Mouse (Mus musculus) embryonic facial prominence, embryonic 12.5 days (tissue): ENCODE results near the gene Zfp704. TPM values are rescaled to one million over a fixed set of nuclear protein-coding genes. Genes with fewer than 3 reads are reported as not detected.

ENCODE experiments used
- ATAC-seq: fragments of 200-750 bp; cut with Nextera tagmentation; 2 replicates; pipeline ENCODE4 v1.8.0; 2017; ENCODE audit not compliant: insufficient number of reproducible peaks, insufficient read depth, low FRiP score, low TSS enrichment
- H3K27ac ChIP-seq: fragments of 300-500 bp; sonication (generic); 2 replicates; pipeline ENCODE4 v1.5.1; 2016; ENCODE audit warnings: mild to moderate bottlenecking
- H3K27me3 ChIP-seq: fragments of 300-500 bp; sonication (generic); 2 replicates; pipeline ENCODE4 v1.6.1; 2016; ENCODE audit warnings: mild to moderate bottlenecking, moderate library complexity
- H3K36me3 ChIP-seq: fragments of 300-500 bp; sonication (generic); 2 replicates; pipeline ENCODE4 v1.6.1; 2016; ENCODE audit warnings: mild to moderate bottlenecking
- H3K4me1 ChIP-seq: fragments of 300-500 bp; sonication (generic); 2 replicates; pipeline ENCODE4 v1.6.1; 2016
- H3K4me2 ChIP-seq: fragments of 300-500 bp; sonication (generic); replicated peaks from 2 replicates; pipeline ENCODE4 v1.6.1; 2016; ENCODE audit warnings: mild to moderate bottlenecking, moderate library complexity
- H3K4me3 ChIP-seq: fragments of 300-500 bp; sonication (generic); 2 replicates; pipeline ENCODE4 v1.5.1; 2016; ENCODE audit warnings: mild to moderate bottlenecking
- H3K9ac ChIP-seq: fragments of 300-500 bp; sonication (generic); 2 replicates; pipeline ENCODE4 v1.6.1; 2016; ENCODE audit warnings: mild to moderate bottlenecking, moderate library complexity
- H3K9me3 ChIP-seq: fragments of 300-500 bp; sonication (generic); 2 replicates; pipeline ENCODE4 v1.6.1; 2016; ENCODE audit warnings: mild to moderate bottlenecking, moderate library complexity
- WGBS: fragments of 180-500 bp; shearing (Covaris S2); methylation state at CpG from one replicate; pipeline ENCODE4 v1.1.7; 2016; 5-methylcytosine and 5-hydroxymethylcytosine counted together
- polyA plus RNA-seq: library from polyadenylated mRNA; unstranded; fragments of >200 nt; fragmentation: Nextera tagmentation; extraction: Ambion mirVana; gene quantifications from 2 replicates; pipeline ENCODE4 v1.2.1, GENCODE M21; 2016

The Zfp704 gene
- polyA plus RNA-seq, 1 experiment from 2014 or later, result 8.8 TPM

DNA sequence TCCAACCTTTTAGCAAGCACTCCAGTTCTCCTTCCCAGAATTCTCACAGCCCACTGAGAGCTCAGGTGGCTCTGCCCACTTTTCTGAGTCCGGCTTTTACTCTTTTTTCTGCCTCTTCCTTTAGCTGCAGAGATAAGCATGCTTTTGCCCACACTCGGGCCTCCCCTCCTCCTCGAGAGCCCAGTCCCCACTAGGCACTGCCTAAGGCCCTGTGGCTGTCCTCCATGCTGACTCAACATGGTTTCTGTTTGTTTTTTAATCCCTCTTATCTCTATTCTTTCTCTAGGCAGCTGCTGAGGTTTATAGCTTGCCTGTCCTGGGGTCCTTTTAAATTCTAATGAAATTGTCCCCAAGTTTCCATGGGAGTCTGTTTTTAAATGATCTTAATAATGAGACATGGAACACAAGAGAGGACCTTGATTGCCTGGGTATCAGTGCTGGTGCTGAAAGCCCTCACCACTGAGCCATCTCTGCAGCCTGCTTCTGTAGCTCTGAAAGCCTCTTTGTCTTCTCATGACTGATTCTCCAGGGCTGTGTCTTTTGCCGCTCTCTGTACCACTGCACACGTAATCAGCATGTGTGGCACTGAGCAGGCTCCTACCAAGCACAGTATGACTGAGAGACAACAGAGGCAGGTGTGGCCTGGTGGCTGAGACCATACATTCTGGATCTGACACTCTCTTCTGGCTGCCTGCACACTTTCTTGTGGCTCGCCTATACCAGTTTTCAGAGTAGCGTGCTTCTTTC, 160.5 kb downstream of the Zfp704 start:
- ATAC-seq, result no peak
- no peaks in the 10 kb centered on the region for H3K4me1 ChIP-seq
- no peaks in the 10 kb centered on the region for H3K9me3 ChIP-seq
- peaks cover 32% of the 10 kb centered on the region for H3K36me3 ChIP-seq
- no peaks in the 10 kb centered on the region for H3K27me3 ChIP-seq
- no peak overlapping the region for H3K9ac ChIP-seq
- no peak overlapping the region for H3K4me3 ChIP-seq
- 75% methylated on average over 7 of the region's 7 CpGs for WGBS
- H3K4me2 ChIP-seq, result no peak overlapping the region
- H3K27ac ChIP-seq, result no peak overlapping the region

DNA sequence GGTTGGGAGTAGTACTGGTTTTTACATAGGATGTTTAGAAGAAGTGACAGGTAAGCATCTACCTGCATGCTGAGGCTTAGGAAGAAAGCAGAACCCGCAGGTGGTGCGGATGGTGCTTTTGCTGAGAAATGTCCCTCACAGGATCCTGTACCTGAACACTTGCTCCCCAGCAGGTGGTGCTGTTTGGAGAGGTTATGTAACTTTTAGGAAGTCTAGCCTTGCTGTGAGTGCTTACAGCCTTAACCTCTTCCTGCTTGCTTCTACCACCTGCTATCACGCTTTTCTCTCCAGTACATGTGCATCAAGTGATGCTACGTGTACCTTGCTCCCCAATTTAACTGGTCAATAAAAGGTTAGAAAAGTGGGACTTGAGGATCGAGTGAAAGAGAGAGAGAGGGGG, 161.3 kb downstream of the Zfp704 start:
- H3K36me3 ChIP-seq, result peaks cover 32% of the 10 kb centered on the region
- H3K9me3 ChIP-seq, result no peaks in the 10 kb centered on the region
- no peak overlapping the region for H3K27ac ChIP-seq
- no peaks in the 10 kb centered on the region for H3K4me1 ChIP-seq
- no peaks in the 10 kb centered on the region for H3K27me3 ChIP-seq
- no peak overlapping the region for H3K4me3 ChIP-seq
- no peak for ATAC-seq
- H3K4me2 ChIP-seq, result no peak overlapping the region
- no peak overlapping the region for H3K9ac ChIP-seq
- 92% methylated on average over 5 of the region's 5 CpGs for WGBS

DNA sequence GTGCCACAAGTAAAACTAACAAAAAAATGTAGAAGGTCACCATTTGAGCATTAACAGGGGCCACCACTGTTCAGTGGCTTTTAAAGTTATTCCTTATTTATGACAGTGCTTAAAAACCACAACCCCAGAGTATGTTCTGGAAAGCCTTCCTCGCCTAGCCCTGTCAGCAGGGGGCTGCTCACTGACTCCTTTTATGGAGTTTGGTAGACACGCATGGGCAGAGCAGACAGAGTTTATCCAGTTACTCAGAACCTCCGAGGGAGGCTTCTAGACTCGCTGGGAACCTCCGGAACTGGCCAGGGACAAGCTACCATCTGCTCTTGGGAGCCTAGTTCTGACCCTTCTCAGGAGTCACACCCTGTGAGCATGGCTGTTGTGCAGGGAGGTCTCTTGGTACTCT, 165.3 kb downstream of the Zfp704 start:
- Histone ChIP-seq H3K4me2 (no peak overlapping the region), H3K27ac (no peak overlapping the region), H3K4me1 (no peaks in the 10 kb centered on the region; the same call in 1 of the 2 replicates), H3K9me3 (no peaks in the 10 kb centered on the region), H3K27me3 (no peaks in the 10 kb centered on the region), H3K4me3 (no peak overlapping the region), H3K9ac (no peak overlapping the region), H3K36me3 (peaks cover 30% of the 10 kb centered on the region)
- WGBS, result 73% methylated on average over 5 of the region's 5 CpGs
- no peak for ATAC-seq

DNA sequence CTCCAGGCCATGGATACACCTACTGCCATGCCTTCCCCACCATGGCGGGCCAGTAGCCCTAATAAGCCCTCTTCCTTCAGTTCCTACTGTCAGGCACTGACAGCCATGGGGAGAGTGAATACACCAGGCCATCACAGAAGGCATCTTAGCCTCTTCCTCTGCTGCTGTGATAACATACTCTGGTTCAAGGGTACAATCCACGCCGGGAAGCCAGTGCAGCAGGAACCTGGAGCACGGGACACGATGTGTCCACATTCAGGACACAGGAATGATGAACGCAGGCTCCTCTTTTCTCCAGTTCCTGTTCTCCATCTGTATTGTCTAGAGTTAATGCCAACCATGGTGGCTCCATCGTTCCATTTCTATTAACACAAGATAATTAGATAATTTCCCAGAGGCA, 165.9 kb downstream of the Zfp704 start:
- ATAC-seq, result no peak
- Histone ChIP-seq H3K36me3 (peaks cover 36% of the 10 kb centered on the region), H3K4me1 (no peaks in the 10 kb centered on the region; the same call in 1 of the 2 replicates), H3K4me3 (no peak overlapping the region), H3K9ac (no peak overlapping the region), H3K4me2 (no peak overlapping the region), H3K9me3 (no peaks in the 10 kb centered on the region), H3K27me3 (no peaks in the 10 kb centered on the region), H3K27ac (no peak overlapping the region)
- WGBS, result 86% methylated on average over 7 of the region's 7 CpGs

DNA sequence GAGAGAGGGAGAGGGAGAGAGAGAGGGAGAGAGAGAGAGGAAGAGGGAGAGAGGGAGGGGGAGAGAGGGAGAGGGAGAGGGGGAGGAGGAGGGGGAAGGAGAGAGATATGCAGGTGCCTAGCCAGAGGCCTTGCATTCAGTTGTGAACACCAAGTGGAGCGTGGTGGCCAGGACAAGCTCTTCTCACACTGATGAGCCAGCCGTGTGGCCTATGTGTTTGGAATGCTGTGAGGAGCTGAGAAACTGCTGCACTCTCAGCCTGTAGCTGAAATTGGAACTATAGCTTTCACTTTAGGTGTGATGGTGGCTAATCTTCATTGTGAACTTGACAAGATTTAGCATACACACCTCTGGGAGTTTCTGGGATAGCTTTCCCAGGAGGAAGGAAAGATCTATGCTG, 166.4 kb downstream of the Zfp704 start:
- H3K4me1 ChIP-seq, result no peaks in the 10 kb centered on the region; the same call in 1 of the 2 replicates
- no peak overlapping the region for H3K4me2 ChIP-seq
- ATAC-seq, result no peak
- peaks cover 37% of the 10 kb centered on the region for H3K36me3 ChIP-seq
- no peaks in the 10 kb centered on the region for H3K27me3 ChIP-seq
- H3K27ac ChIP-seq, result no peak overlapping the region
- no peaks in the 10 kb centered on the region for H3K9me3 ChIP-seq
- no peak overlapping the region for H3K9ac ChIP-seq
- H3K4me3 ChIP-seq, result no peak overlapping the region
- WGBS, result 81% methylated on average over 2 of the region's 2 CpGs

GRCm38 (mm10) chr3:9441566-9442540, 168.0 kb downstream of the Zfp704 start:
- Histone ChIP-seq H3K27ac (no peak overlapping the region), H3K27me3 (no peaks in the 10 kb centered on the region), H3K9me3 (no peaks in the 10 kb centered on the region), H3K4me2 (no peak overlapping the region), H3K4me3 (no peak overlapping the region), H3K4me1 (no peaks in the 10 kb centered on the region; the same call in 1 of the 2 replicates), H3K36me3 (peaks cover 38% of the 10 kb centered on the region), H3K9ac (no peak overlapping the region)
- ATAC-seq, result no peak
- WGBS, result 86% methylated on average over 27 of the region's 27 CpGs

- no peak for ATAC-seq
- Histone ChIP-seq H3K9me3 (no peaks in the 10 kb centered on the region), H3K4me1 (no peaks in the 10 kb centered on the region; the same call in 1 of the 2 replicates), H3K4me3 (no peak overlapping the region), H3K36me3 (peaks cover 37% of the 10 kb centered on the region), H3K4me2 (no peak overlapping the region), H3K27ac (no peak overlapping the region), H3K9ac (no peak overlapping the region), H3K27me3 (no peaks in the 10 kb centered on the region)
- WGBS, result 67% methylated on average over 6 of the region's 6 CpGs
Measured at GRCm38 (mm10) chr3:9440466-9440865, 169.4 kb downstream of the Zfp704 start.

GRCm38 (mm10) chr3:9439619-9440286, 170.1 kb downstream of the Zfp704 start:
- no peaks in the 10 kb centered on the region; the same call in 1 of the 2 replicates for H3K4me1 ChIP-seq
- no peaks in the 10 kb centered on the region for H3K27me3 ChIP-seq
- no peak overlapping the region for H3K4me2 ChIP-seq
- 89% methylated on average over 11 of the region's 11 CpGs for WGBS
- H3K4me3 ChIP-seq, result no peak overlapping the region
- no peak overlapping the region for H3K9ac ChIP-seq
- H3K36me3 ChIP-seq, result peaks cover 34% of the 10 kb centered on the region
- H3K27ac ChIP-seq, result no peak overlapping the region
- no peaks in the 10 kb centered on the region for H3K9me3 ChIP-seq
- no peak for ATAC-seq

- Histone ChIP-seq H3K4me1 (no peaks in the 10 kb centered on the region), H3K9me3 (no peaks in the 10 kb centered on the region), H3K4me2 (no peak overlapping the region), H3K4me3 (no peak overlapping the region), H3K9ac (no peak overlapping the region), H3K27ac (no peak overlapping the region), H3K27me3 (no peaks in the 10 kb centered on the region), H3K36me3 (peaks cover 34% of the 10 kb centered on the region)
- WGBS, result 81% methylated on average over 6 of the region's 6 CpGs
- no peak for ATAC-seq
Measured at GRCm38 (mm10) chr3:9436256-9436655, 173.6 kb downstream of the Zfp704 start.

GRCm38 (mm10) chr3:9434394-9435175, 175.3 kb downstream of the Zfp704 start:
- Histone ChIP-seq H3K36me3 (peaks cover 32% of the 10 kb centered on the region), H3K4me3 (no peak overlapping the region), H3K27me3 (no peaks in the 10 kb centered on the region), H3K27ac (no peak overlapping the region), H3K4me2 (no peak overlapping the region), H3K9me3 (no peaks in the 10 kb centered on the region), H3K9ac (no peak overlapping the region), H3K4me1 (no peaks in the 10 kb centered on the region)
- no peak for ATAC-seq
- WGBS, result 88% methylated on average over 14 of the region's 14 CpGs
